Mouse (Mus musculus) small intestine, adult 2 months (tissue): ENCODE measurements around the gene Dkkl1.

Experiments used
- CTCF ChIP-seq: fragments of 200-500 bp; IDR thresholded peaks from 2 replicates; pipeline ENCODE4 v1.5.1; 2012; ENCODE audit warnings: low read depth, mild to moderate bottlenecking, control low read depth, inconsistent platforms, low read length, moderate library complexity, mixed read lengths; ENCODE audit not compliant: insufficient replicate concordance, insufficient read length; ENCODE audit errors: extremely low read depth
- POLR2A ChIP-seq: fragments of 200-500 bp; IDR thresholded peaks from 2 replicates; pipeline ENCODE4 v1.6.1; 2012; ENCODE audit warnings: low read depth, mild to moderate bottlenecking, control low read depth, inconsistent platforms, low read length, moderate library complexity

GRCm38 (mm10) chr7:45221680-45222079 lies 9.7 kb upstream of the Dkkl1 start:
- TF ChIP-seq CTCF, result no peak
- TF ChIP-seq POLR2A, result no peak
